Mouse (Mus musculus): ENCODE measurements around the gene Dbp.

GRCm38 (mm10) chr7:45713881-45714520 lies 9.1 kb downstream of the Dbp start:
- TF ChIP-seq GATA1 (IDR thresholded peaks at IDR 0.05; ENCODE audit: borderline replicate concordance, low read length): no peak
- no peak for TF ChIP-seq FLI1 (IDR thresholded peaks at IDR 0.05; ENCODE audit: low read length)
